In the genomic region with DNA sequence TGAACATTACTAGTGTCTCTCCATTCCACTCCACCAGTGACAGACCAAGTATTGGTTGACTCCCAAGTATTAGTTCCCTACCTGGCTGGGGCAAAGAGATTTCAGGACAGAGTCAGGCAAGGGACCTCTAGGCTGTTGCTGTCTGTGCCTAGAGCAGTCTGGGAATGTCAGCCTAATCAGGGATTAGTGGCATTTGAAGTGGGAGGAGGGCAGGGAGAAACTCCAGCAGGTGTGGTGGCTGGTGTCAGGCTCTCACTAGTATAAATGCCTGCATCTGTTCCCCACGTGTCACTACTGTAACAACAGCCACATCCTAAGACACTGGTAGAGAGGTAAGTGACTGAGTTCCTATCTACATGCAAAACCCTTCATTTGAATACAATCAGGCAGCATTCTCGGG, we compare ENCODE assay signal across 22 mouse cellular contexts. TPM values are rescaled to one million over a fixed set of nuclear protein-coding genes. Genes with fewer than 3 reads are reported as not detected.
DNase-seq lines count a peak whose midpoint lies in the region; ATAC-seq and TF ChIP-seq lines count a peak whose summit lies in the region.
"Had no signal": no experiment of that assay in that cellular context is flagged by ENCODE, and none has a peak within 500 bp of the region (broad histone marks: within the 10 kb centered on the region; RNA-seq: fewer than 3 reads in every experiment).

No protein-coding gene starts in this region.

- H3K36me3 ChIP-seq in liver, adult 2 months (ENCODE audit: control insufficient read depth, insufficient read depth, low read length): peaks cover under 1% of the 10 kb centered on the region; the same call in 1 of the 2 replicates
- no peaks in the 10 kb centered on the region for H3K36me3 ChIP-seq in liver, embryonic 12.5 days
- H3K36me3 ChIP-seq: embryonic facial prominence, embryonic 13.5 days; forebrain, embryonic 10.5 days; hindbrain, embryonic 12.5 days; hindbrain, embryonic 15.5 days had no signal

- no peak overlapping the region for H3K9ac ChIP-seq in liver, adult 2 months (ENCODE audit: low read depth, low read length)
- no peak overlapping the region for H3K9ac ChIP-seq in liver, embryonic 12.5 days
- H3K9ac ChIP-seq: embryonic facial prominence, embryonic 13.5 days; forebrain, embryonic 13.5 days; hindbrain, embryonic 12.5 days; hindbrain, embryonic 15.5 days had no signal

- peak overlapping the region; percentile 75 for H3K27ac ChIP-seq in liver, adult 2 months (replicated peaks; ENCODE audit: insufficient read depth, low read depth, low read length)
- H3K27ac ChIP-seq in liver, embryonic 12.5 days: no peak overlapping the region
- H3K27ac ChIP-seq: embryonic facial prominence, embryonic 13.5 days; forebrain, embryonic 10.5 days; forebrain, embryonic 13.5 days; hindbrain, embryonic 12.5 days; hindbrain, embryonic 15.5 days had no signal

- H3K79me2 ChIP-seq in liver, adult 2 months (ENCODE audit: control insufficient read depth, insufficient read depth, low read length): peaks cover 46% of the 10 kb centered on the region

- no peak overlapping the region for H3K4me2 ChIP-seq in liver, embryonic 12.5 days
- H3K4me2 ChIP-seq: embryonic facial prominence, embryonic 13.5 days; forebrain, embryonic 13.5 days; heart, embryonic 11.5 days; hindbrain, embryonic 12.5 days; hindbrain, embryonic 15.5 days had no signal

- no peak for ATAC-seq in liver, embryonic 12.5 days
- ATAC-seq: CD4-positive, CD25-positive, alpha-beta regulatory T cell, adult 4 months; forebrain, embryonic 13.5 days; forebrain, embryonic 16.5 days had no signal

- H3K27me3 ChIP-seq in liver, adult 2 months (ENCODE audit: control insufficient read depth, insufficient read depth, low read length): no peaks in the 10 kb centered on the region
- 0 out of 2 replicates have a peak, but pooled peaks cover 4% of the 10 kb centered on the region for H3K27me3 ChIP-seq in liver, embryonic 12.5 days (replicated peaks)
- H3K27me3 ChIP-seq: embryonic facial prominence, embryonic 13.5 days; hindbrain, embryonic 15.5 days had no signal

- no peaks in the 10 kb centered on the region for H3K9me3 ChIP-seq in liver, embryonic 12.5 days (replicated peaks)
- H3K9me3 ChIP-seq: embryonic facial prominence, embryonic 13.5 days; forebrain, embryonic 10.5 days; forebrain, embryonic 13.5 days; hindbrain, embryonic 12.5 days; hindbrain, embryonic 15.5 days had no signal

- peaks cover 32% of the 10 kb centered on the region for H3K4me1 ChIP-seq in liver, adult 2 months (ENCODE audit: control insufficient read depth, insufficient read depth, low read length)
- H3K4me1 ChIP-seq in liver, embryonic 12.5 days: peaks cover 39% of the 10 kb centered on the region

- no peak for TF ChIP-seq CTCF in liver, adult 2 months (IDR thresholded peaks at IDR 0.05; ENCODE audit: low read depth, low read length)

- TF ChIP-seq POLR2A in liver, adult 2 months (IDR thresholded peaks at IDR 0.05; ENCODE audit: extremely low read depth, insufficient read depth, low read length): no peak

- WGBS in liver, adult 2 months: 27% methylated on average over 2 of the region's 2 CpGs
- WGBS in liver, embryonic 12.5 days (ENCODE audit: insufficient replicate concordance): 23% methylated on average over 2 of the region's 2 CpGs

- peak; percentile 51 for DNase-seq in gastrocnemius, adult 18-20 months (ENCODE audit: low spot score)
- no peak for DNase-seq in gastrocnemius, postnatal 10 days
- DNase-seq in liver, adult 2 months (ENCODE audit: extremely low read depth, low read depth, low spot score): peak; percentile 43
- peak; percentile 8 for DNase-seq in retina, postnatal 7 days (ENCODE audit: low read depth, low spot score)
- no peak for DNase-seq in retina, embryonic 14.5 days (ENCODE audit: low spot score)
- DNase-seq in left cerebral cortex, adult 9 months (ENCODE audit: low spot score in 2 of 2): no peak
- DNase-seq: adrenal gland, adult 2 months; adrenal gland, postnatal 14 days; cerebellum, adult 11 months; cerebellum, adult 2 months; cerebellum, adult 9-11 months; cerebellum, postnatal 25 days; gastrocnemius, postnatal 14 days had no signal

- no peak overlapping the region for H3K4me3 ChIP-seq in liver, adult 2 months (ENCODE audit: insufficient read depth, low read depth, low read length)
- H3K4me3 ChIP-seq in liver, embryonic 12.5 days: no peak overlapping the region
- H3K4me3 ChIP-seq: embryonic facial prominence, embryonic 13.5 days; forebrain, embryonic 10.5 days; forebrain, embryonic 13.5 days; hindbrain, embryonic 12.5 days; hindbrain, embryonic 15.5 days had no signal

RNA-seq across cellular contexts. Expression of a gene that starts 42.6 kb away (rescaled TPM):
- 100 to 1,000 TPM; 172 to 210 TPM for total RNA-seq in gastrocnemius, adult 18-20 months (2021)
- 10 to 100 TPM; 61.8 to 72.8 TPM for total RNA-seq in gastrocnemius, postnatal 10 days (2021)
- 56.7 and 57.1 TPM in 2 replicates for total RNA-seq in liver, adult 2 months (2014; rRNA removed)
- polyA plus RNA-seq in liver, adult 2 months (2012; rRNA removed): 173 and 183 TPM in 2 replicates
- 8.8 and 10.0 TPM in 2 replicates for polyA plus RNA-seq in liver, embryonic 12.5 days (2016; fragmentation: Nextera tagmentation; extraction: Ambion mirVana)

RNA-seq across cellular contexts. Expression of a gene that starts 42.6 kb away (rescaled TPM):
- total RNA-seq in gastrocnemius, adult 18-20 months (2021): 10 to 100 TPM in 1 of 2 experiments, 1 to 10 TPM in 1; 6.3 to 11.9 TPM
- total RNA-seq in gastrocnemius, postnatal 10 days (2021): 10 to 100 TPM in 1 of 2 experiments, 1 to 10 TPM in 1; 7.9 to 10.4 TPM
- total RNA-seq in liver, adult 2 months (2014; rRNA removed): 4.2 and 5.7 TPM in 2 replicates
- polyA plus RNA-seq in liver, adult 2 months (2012; rRNA removed): 7.2 and 8.8 TPM in 2 replicates
- 5.0 and 5.1 TPM in 2 replicates for polyA plus RNA-seq in liver, embryonic 12.5 days (2016; fragmentation: Nextera tagmentation; extraction: Ambion mirVana)

Comparison
In these comparisons a context has a peak if more than half of its experiments do, and no peak if none do; other contexts are left out.
1. DNase-seq: peak in gastrocnemius, adult 18-20 months (single experiment), liver, adult 2 months (single experiment) and retina, postnatal 7 days (single experiment); none in gastrocnemius, postnatal 10 days (single experiment), retina, embryonic 14.5 days (single experiment) and left cerebral cortex, adult 9 months (0 of 2).